Mouse (Mus musculus) embryonic fibroblast, embryonic 13.5 days (primary cell): ENCODE measurements around the gene Pdgfb.

ENCODE experiments used
- CTCF ChIP-seq: IDR thresholded peaks from 2 replicates; pipeline ENCODE4 v1.5.1; 2011; ENCODE audit warnings: mild to moderate bottlenecking, control low read depth, low read length, moderate library complexity, borderline replicate concordance; ENCODE audit not compliant: insufficient read depth
- POLR2A ChIP-seq: IDR thresholded peaks from 2 replicates; pipeline ENCODE4 v1.6.1; 2011; ENCODE audit warnings: low read depth, mild to moderate bottlenecking, control low read depth, low read length, moderate library complexity

DNA sequence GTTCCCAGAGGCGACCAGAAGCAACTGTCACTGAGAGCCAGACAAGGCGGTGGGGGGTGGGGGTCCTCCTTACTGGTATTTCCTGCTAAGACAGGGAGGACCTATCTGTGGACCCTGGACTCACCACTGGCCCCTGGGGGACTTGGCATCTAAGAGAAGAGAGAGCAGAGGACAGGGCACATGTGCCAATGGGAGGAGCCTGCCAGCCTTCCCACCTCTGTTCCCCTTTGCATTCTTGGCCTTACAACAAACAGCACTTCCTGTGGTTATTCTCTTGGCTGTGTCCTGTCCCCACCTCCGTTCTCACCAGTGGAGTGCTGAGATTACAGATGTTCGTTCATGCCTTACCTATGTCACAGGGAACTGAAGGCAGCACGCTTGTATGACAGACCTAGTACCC lies 14.1 kb upstream of the Pdgfb start:
- TF ChIP-seq CTCF (no peak), POLR2A (no peak)
